Mouse (Mus musculus) mouse embryonic stem cell (cell line): ENCODE results near the gene Spock3.
"Not testable (repeated sequence)": the region's sequence is repeated elsewhere in the genome, so short reads cannot be mapped to it uniquely, and the experiment has no call there.

Experiments used
- in situ Hi-C, 2 experiments: fragments of 300-500 bp; cut with MboI; formaldehyde crosslinking; loops; 1 replicate in 1 of 2; 3 replicates in 1 of 2; pipeline ENCODE4 v1.14.3; 2019 to 2020; ENCODE audit warnings: low sequenced_read_pairs in 2 of 2, low pct_unique_long_range_greater_than_20kb in 1 of 2, mixed read lengths in 1 of 2; ENCODE audit not compliant: unreplicated experiment in 1 of 2

The Spock3 gene

DNA sequence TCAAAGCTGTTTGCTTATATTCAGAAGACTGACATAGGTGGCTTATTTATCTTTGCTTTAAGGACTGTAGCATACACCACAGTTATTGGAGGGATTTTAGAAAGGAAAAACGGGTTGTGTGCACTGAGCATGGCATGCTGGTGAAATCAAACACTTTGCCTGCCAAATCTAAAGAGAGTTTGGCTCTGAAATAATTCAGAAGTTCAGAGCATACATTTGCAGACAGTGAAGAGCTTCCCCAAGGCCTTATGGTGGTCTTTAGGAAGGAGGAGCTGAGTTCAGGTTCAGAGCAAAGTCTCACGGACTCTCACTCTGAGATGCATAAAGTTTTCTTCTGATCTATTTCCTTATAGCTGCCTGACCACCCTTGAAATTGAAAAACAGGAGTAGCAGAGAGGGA, at the start of gene Spock3:
Spock3 (plus strand) TSS at position 301 of the 400 bp plus-strand sequence.
- in situ Hi-C loops, result no loop called here

DNA sequence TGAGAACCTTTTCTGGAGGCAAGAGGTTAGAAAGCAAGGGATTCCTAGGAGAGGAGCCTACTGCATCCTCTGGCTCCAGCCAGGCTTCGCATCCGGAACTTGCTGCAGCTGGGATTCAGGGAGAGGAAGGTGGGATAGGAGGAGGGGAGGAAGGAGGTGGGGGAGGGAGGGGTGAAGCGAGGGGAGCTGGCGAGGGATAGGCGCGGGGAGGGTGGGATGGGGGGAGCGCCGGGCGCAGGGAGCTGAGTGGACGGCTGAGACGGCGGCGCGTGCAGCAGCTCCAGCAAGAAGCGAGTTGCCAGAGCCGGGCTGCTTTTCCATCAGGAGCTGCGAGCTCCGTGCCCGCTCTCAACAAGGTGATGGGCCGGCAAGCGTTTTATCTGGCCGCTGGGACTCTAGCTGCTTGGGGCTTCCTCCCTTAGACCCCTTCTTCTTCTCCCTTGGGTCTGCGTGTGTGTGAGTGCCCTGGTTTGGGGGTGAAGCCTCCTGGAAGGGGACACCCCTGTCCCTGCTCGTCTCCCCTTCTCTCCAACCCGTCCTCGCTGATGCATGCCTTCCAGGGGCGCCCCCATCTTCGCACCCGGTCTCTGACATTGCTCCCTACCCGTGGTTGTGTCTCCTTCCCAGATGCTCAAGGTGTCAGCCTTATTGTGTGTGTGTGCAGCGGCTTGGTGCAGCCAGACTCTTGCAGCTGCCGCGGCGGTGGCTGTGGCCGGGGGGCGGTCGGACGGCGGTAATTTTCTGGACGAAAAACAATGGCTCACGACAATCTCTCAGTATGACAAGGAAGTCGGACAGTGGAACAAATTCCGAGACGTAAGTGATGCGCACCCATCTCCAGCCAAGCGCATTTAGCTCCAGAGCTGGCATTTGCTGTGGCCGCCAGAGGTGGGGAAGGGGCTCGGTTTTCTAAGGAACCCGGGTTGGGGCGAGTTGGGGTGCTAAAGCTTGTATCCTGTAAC, 645 bp downstream of the Spock3 start:
- in situ Hi-C loops, result no loop called here

DNA sequence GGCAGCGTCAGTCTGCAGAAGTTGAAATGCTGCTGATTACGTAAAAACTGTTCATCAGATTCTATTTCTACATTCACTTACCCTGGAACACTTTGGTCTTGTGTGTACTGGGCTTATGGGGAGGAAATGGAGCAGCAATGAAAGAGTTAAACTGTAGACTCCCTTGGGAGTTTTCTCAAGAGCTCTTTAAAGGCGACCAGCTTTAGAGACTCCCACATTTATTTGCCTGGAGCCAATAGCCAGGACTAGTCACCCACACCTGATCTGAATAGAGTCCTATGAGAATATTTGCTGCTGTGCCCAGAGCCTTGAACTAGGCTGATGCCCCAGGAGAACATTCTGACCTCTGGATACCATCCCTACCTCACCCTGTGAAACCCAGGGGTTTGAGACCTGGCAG, 1.7 kb downstream of the Spock3 start:
- in situ Hi-C loops, result no loop called here

GRCm38 (mm10) chr8:62962608-62963007, 11.8 kb downstream of the Spock3 start:
- in situ Hi-C loops, result no loop called here

DNA sequence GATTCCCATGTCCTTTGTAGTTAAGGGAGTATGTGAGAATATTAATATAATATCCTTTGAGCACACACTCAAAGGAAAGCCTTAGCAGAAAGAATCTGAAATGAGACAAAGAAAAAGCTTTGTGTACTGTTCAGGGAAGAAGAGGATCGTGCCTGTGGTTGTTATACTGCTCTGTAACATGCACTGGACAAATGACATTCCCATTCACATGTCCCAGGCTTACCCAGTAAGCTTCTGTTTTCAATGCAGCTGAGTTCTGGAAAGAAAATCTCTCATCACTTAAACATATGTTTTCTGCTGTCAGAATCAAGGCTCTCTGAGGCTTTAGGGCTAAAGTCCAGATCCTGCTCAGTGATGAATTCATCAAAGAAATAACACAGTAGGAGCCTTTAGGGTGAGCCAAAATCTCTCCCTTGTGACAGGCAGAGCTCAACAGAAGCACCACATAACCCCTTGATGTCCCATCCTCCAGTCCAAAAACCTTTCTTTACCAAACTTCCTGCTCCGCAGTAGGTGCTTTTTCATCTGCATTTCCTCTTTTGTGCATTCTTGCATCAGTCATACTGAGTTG, 19.1 kb downstream of the Spock3 start:
- in situ Hi-C loops, result no loop called here

- in situ Hi-C loops, result no loop called here
Observed at GRCm38 (mm10) chr8:63088984-63089383, 138.2 kb downstream of the Spock3 start.

DNA sequence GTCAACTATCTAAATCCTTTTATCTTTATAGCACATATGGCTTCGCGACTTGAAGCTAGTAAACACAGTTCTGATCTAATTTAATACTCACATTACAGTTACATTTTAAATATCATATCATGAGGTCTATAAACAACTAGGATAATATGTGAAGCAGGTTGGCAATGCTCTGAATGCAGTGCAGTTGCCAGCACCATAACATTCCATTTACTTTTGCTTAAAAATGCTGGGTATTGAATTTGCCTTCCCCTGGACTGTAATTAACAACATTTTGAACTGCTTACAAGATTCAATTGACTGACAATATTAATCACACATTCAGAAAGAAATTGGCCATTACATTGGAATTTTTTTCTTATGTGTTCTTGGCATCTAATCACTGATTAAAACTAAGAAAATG, 147.4 kb downstream of the Spock3 start:
- in situ Hi-C loops, result no loop called here

- in situ Hi-C loops, result no loop called here
Observed at GRCm38 (mm10) chr8:63109761-63110160, 159.0 kb downstream of the Spock3 start.

GRCm38 (mm10) chr8:63112919-63113318, 162.1 kb downstream of the Spock3 start:
- in situ Hi-C loops, result no loop called here

DNA sequence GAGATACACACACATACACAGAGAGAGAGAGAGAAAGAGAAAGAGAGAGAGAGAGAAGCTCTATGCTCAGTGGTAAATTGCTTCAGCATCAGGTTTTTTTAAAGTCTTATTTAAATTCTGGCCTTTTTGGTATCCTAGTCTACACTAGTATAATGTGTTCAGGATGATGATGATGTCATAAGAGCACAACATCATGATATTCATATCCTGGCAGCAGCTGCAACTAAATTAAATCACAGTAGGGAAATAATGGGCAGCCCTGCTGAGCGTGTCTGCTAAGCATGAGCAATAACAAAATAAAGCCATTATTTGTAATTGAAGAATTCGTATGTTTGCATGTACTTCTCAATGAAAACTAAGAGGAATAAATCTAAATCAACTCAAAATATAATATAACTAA, 169.7 kb downstream of the Spock3 start:
- in situ Hi-C loops, result no loop called here

GRCm38 (mm10) chr8:63135406-63135805, 184.6 kb downstream of the Spock3 start:
- in situ Hi-C loops, result no loop called here

DNA sequence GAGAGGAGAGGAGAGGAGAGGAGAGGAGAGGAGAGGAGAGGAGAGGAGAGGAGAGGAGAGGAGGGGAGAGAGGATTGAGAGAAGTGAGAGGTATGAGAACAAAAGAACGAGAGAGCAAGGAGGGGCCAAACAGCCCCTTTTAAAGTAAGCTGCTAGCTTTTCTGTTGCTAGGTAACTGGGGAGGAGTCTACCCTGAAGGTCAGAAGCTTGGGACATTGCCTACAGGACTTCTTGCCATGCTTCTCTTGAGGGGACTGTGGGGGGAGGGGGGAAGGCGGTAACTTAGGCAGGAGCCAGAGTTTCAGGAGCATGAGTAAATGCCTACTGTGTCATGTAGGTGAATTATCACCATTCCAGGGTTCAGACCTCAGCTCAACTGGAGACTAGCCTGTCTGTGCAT, 213.1 kb downstream of the Spock3 start:
- in situ Hi-C loops, result not testable (repeated sequence)

GRCm38 (mm10) chr8:63165326-63165725, 214.5 kb downstream of the Spock3 start:
- in situ Hi-C loops, result no loop called here

DNA sequence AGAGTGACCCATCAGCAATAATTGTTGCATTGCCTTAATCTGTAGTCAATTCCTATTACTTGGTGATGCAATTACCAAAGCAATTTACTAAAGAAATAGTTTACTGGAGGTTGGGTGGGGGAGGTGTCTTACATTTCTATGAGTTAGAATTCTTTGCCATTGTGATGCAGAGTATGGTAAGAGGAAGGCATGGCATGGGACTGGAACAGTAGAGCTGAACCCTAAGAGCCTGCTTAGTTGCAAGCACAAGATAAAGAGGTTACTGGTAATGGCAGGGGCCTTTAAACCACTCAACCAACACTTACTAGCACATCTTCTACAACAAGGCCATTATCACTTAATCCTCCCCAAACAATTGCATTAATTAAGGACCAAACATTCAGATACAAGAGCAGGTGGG, 219.1 kb downstream of the Spock3 start:
- in situ Hi-C loops, result no loop called here

DNA sequence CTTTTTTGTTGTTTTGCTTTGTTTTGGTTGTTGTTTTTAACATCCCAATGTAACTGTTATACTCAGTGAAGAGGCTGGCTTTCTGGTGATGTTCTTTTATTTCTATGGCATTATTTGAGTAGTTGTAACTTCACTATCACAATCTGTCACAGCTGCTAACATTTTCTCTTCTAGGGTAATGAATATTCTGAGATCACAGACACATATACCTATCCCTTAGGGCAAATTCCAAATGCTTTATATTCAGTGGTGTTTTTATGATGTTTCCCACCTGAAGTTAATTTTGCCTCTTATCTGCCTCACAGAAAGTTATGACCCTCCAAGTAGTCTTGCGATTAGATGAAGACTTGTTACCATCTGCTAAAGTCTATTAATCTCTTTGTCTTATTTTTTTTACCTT, 230.5 kb downstream of the Spock3 start:
- in situ Hi-C loops, result no loop called here

GRCm38 (mm10) chr8:63258812-63259385, 308.1 kb downstream of the Spock3 start:
- in situ Hi-C loops, result no loop called here

DNA sequence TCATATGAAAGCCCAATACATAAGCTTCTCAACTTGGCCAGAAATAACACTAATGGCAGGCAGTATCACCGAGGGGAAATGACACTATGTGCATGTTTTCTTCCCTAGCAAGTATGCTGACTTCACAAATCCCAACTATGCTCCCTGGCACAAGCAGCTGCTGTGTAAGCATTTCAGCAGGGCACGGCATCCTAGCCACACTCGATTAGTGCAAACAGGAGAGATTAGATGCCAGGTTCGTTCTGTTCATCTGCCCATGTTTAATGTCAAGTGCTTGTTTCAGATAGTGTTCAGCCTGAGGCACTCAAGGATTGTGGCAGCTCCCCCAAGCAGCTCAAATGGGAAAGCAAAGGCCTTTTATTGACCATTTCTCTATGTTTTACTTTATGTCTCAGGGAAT, 311.7 kb downstream of the Spock3 start:
- in situ Hi-C loops, result no loop called here

DNA sequence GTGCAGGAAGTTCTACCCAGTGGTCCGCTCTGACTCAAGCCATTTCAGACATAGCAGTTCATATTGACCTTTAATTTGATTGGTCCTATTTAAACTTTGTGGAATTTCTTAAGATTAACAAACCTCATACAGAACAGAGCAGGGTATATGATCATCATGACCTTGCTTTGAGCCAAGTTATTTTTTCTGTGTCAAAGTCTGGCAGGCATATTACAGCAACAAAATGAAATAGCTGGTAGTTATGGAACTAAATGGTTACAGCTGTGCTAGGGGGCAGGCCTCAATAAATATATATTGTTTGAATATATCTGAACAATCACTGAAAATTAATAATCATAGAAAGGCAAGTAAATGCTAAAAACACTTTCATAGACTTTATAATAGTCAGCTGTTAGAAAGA, 384.6 kb downstream of the Spock3 start:
- in situ Hi-C loops, result no loop called here

DNA sequence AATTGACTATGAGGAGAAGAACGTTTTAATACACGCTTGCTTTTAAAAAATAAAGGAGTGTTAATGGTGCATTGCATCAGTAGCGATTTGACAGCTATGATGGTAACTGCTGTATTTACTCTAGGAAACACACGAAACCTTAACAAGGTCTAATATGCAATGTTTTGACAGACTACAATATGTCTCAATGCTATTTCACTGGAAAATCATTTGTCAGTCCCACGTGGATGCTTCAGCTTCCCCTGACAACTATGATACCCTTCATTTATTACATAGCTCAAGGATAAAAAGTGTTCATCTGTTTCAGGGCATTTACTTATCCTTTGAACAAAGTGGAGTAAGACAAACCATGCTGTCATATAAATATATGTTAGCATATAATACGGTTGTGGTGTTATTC, 417.8 kb downstream of the Spock3 start:
- in situ Hi-C loops, result no loop called here

GRCm38 (mm10) chr8:63397659-63398058, 446.9 kb downstream of the Spock3 start:
- in situ Hi-C loops, result no loop called here
